Mouse (Mus musculus) hindbrain, embryonic 11.5 days (tissue): Measurements from ENCODE around the gene B9d1. TPM values are rescaled to one million over a fixed set of nuclear protein-coding genes. Genes with fewer than 3 reads are reported as not detected.

Source experiments
- ATAC-seq: fragments of 200-750 bp; cut with Nextera tagmentation; 2 replicates; pipeline ENCODE4 v1.8.0; 2017; ENCODE audit warnings: mild to moderate bottlenecking, moderate TSS enrichment, moderate library complexity; ENCODE audit not compliant: low FRiP score
- DNase-seq: peaks from one replicate; pipeline ENCODE4 v3.0.0-alpha.2; 2015; ENCODE audit warnings: low spot score
- H3K27ac ChIP-seq: fragments of 300-500 bp; sonication (generic); 2 replicates; pipeline ENCODE4 v1.5.1; 2014; ENCODE audit warnings: mild to moderate bottlenecking, low read depth, low read length
- H3K27me3 ChIP-seq: fragments of 300-500 bp; sonication (generic); 2 replicates; pipeline ENCODE4 v1.6.1; 2014; ENCODE audit warnings: mild to moderate bottlenecking, low read length, moderate library complexity, mixed read lengths; ENCODE audit not compliant: control insufficient read depth, insufficient read depth
- H3K36me3 ChIP-seq: fragments of 300-500 bp; sonication (generic); 2 replicates; pipeline ENCODE4 v1.6.1; 2014; ENCODE audit warnings: mild to moderate bottlenecking, low read length, moderate library complexity, mixed read lengths; ENCODE audit not compliant: control insufficient read depth, insufficient read depth
- H3K4me1 ChIP-seq: fragments of 300-500 bp; sonication (generic); replicated peaks from 2 replicates; pipeline ENCODE4 v1.6.1; 2014; ENCODE audit warnings: low read length, mixed read lengths; ENCODE audit not compliant: control insufficient read depth, insufficient read depth
- H3K4me2 ChIP-seq: fragments of 300-500 bp; sonication (generic); replicated peaks from 2 replicates; pipeline ENCODE4 v1.6.1; 2014; ENCODE audit warnings: mild to moderate bottlenecking, low read depth, low read length
- H3K4me3 ChIP-seq: fragments of 300-500 bp; sonication (generic); 2 replicates; pipeline ENCODE4 v1.5.1; 2014; ENCODE audit warnings: low read depth, low read length
- H3K9ac ChIP-seq: fragments of 300-500 bp; sonication (generic); 2 replicates; pipeline ENCODE4 v1.6.1; 2014; ENCODE audit warnings: low read depth, low read length
- H3K9me3 ChIP-seq: fragments of 300-500 bp; sonication (generic); 2 replicates; pipeline ENCODE4 v1.6.1; 2016; ENCODE audit warnings: low read length; ENCODE audit not compliant: control insufficient read depth
- WGBS: fragments of 180-500 bp; shearing (Covaris S2); extraction: QIAGEN DNeasy Blood & Tissue Kit; methylation state at CpG from one replicate; pipeline ENCODE4 v1.1.7; 2014; 5-methylcytosine and 5-hydroxymethylcytosine counted together
- polyA plus RNA-seq: library from polyadenylated mRNA; unstranded; fragments of >200 nt; fragmentation: Nextera tagmentation; extraction: Ambion mirVana; gene quantifications from 2 replicates; pipeline ENCODE4 v1.2.1, GENCODE M21; 2014

B9d1 gene
- polyA plus RNA-seq, 1 experiment from 2014 or later = 34.3 TPM

DNA sequence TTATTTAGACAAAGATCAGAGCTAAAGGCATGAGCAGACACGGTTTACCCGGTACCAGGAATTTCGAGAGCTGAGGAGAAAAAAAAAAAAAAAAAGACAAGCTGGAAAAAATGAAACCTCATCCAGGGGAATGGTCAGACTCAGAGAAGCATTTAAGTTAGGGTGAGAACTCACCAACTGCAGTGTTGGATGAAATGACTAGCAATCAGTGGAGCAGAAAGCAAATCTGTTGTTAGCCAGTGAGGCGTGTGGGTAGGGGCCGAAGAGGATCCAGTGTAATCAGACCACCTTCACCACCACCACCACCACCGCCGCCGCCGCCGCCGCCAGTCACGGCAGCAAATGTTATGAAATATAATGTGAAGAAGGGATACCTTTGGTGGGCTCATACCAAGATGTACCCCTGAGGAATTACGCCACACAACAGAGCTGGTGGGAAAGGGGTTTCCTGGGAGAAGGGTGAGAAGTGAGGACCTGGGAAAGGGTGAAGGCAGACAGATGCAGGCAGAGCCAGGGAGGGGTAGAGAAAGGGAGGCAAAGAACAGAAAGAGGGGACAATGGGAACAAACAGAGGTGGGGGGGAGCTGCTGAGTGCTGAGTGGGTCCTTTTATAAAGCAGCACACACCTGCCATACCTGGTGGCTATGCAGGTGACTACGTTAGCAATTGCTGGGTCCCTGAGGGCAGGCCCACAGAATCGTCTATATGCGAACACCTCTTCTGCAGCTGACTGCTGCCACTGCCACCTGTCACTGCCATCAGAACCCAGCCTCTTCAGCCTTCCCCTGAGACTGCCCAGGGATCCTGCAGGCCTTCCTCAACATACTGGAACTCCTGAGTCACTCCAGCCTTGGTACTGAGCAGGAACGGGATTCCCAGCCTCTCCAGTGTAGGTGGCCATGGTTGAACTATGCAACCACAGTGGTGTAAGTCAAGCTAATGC lies 27.1 kb upstream of the B9d1 start:
- DNase-seq = no peak
- no peak overlapping the region for H3K4me2 ChIP-seq
- H3K9ac ChIP-seq = no peak overlapping the region
- no peaks in the 10 kb centered on the region for H3K36me3 ChIP-seq
- no peaks in the 10 kb centered on the region for H3K9me3 ChIP-seq
- no peak overlapping the region for H3K4me3 ChIP-seq
- WGBS = 52% methylated on average over 17 of the region's 17 CpGs
- peaks cover 7% of the 10 kb centered on the region; the same call in 1 of the 2 replicates for H3K4me1 ChIP-seq
- no peak overlapping the region for H3K27ac ChIP-seq
- no peaks in the 10 kb centered on the region for H3K27me3 ChIP-seq
- no peak for ATAC-seq

DNA sequence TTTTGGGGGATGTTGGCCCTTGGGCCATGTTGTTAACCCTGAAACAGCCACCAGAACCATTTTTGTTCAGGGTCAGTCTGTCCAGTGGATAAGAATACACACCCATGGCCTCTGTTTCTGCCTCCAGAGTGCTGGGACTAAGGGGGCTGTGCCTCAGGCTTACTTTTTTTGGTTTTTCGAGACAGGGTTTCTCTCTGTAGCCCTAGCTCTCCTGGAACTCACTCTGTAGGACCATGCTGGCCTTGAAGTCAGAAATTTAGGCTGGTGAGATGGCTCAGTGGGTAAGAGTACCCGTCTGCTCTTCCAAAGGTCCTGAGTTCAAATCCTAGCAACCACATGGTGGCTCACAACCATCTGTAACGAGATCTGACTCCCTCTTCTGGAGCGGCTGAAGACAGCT lies 26.2 kb upstream of the B9d1 start:
- 85% methylated on average over 4 of the region's 4 CpGs for WGBS
- ATAC-seq = no peak

DNA sequence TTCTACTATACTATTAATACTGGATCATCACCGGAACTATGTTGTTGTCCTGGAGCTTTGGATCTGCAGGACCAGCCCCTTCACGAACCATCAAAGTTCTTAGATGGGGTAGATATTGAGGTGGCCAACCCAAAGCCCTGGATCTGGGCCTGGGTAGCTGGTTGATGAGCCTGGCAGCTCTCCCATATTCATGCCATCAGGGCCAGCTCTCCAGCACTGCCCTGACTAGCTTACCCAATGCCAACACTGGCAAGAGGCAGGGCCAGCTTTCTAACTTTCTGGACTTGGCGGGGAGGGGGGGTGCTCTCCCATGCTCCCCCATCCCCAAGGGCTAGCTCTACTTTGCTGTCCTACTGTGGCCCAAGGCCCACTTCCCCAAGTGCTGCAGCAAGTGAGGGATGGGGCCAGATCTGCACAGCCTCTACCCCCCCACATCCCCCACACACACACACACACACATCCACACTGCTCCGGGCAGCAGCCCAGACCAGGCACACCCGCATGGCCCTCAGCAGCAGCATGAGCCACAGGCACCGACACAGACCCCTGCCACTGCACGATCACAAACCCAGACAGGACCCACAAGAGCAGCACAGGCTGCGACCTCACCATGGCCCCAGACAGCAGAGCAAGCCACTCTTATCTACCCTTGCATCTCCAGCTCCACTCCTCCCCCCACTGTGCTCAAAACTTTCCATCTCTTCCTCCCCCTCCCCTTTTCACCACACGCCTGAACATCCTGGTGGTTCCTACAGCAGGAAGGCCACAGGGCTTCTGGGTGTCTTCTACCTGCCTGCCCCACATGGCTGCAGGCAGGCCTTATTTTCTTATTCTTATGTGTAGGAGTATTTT lies 23.5 kb upstream of the B9d1 start:
- Histone ChIP-seq H3K9me3 (no peaks in the 10 kb centered on the region), H3K4me1 (peaks cover 13% of the 10 kb centered on the region; the same call in 1 of the 2 replicates), H3K4me3 (no peak overlapping the region), H3K4me2 (no peak overlapping the region), H3K9ac (no peak overlapping the region), H3K27me3 (no peaks in the 10 kb centered on the region), H3K27ac (no peak overlapping the region), H3K36me3 (no peaks in the 10 kb centered on the region)
- ATAC-seq (no peak), DNase-seq (no peak)
- 69% methylated on average over 9 of the region's 9 CpGs for whole genome bisulfite sequencing

More for the DNA sequence above, 26.2 kb upstream of the B9d1 start:
- Histone ChIP-seq H3K27ac (no peak overlapping the region), H3K9me3 (no peaks in the 10 kb centered on the region), H3K27me3 (no peaks in the 10 kb centered on the region), H3K4me2 (no peak overlapping the region), H3K36me3 (no peaks in the 10 kb centered on the region), H3K9ac (no peak overlapping the region), H3K4me3 (no peak overlapping the region), H3K4me1 (peaks cover 7% of the 10 kb centered on the region; the same call in 1 of the 2 replicates)
- DNase-seq = no peak

DNA sequence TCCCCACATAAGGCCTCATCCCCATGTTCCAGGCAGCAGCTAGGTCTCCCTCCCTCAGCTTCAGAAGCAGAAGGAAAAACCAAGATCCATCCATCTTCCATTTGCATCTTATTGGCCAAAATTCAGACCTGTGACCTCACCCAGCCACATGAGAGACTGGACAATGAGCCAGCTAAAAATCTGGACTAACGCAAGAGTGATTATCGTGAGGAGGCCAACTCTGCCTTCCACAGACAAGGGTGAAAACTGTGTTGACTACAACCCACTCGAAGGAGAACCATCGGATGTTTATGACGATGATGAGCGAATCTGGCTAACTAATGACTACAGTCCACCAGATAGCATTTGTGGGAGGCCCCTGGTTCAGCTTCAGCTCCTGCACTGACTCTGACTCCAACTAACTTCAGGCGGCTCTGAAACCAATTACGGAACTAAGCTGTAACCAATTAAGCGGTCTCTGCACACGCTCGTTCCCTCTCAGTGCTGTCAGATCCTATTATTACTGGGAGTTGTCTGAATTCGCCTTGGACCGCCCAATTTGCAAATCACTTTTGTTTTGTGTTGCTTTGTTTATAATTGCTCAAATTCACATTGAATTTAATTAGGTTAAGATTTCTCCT lies 21.6 kb upstream of the B9d1 start:
- no peaks in the 10 kb centered on the region for H3K27me3 ChIP-seq
- no peak overlapping the region for H3K9ac ChIP-seq
- no peak for ATAC-seq
- peak overlapping the region; percentile 97; the same call in 1 of the 2 replicates for H3K27ac ChIP-seq
- no peak overlapping the region for H3K4me3 ChIP-seq
- WGBS = 72% methylated on average over 13 of the region's 13 CpGs
- no peak overlapping the region for H3K4me2 ChIP-seq
- peak; percentile 34 for DNase-seq
- H3K36me3 ChIP-seq = no peaks in the 10 kb centered on the region
- H3K4me1 ChIP-seq = peaks cover 6% of the 10 kb centered on the region; the same call in 1 of the 2 replicates
- no peaks in the 10 kb centered on the region for H3K9me3 ChIP-seq

DNA sequence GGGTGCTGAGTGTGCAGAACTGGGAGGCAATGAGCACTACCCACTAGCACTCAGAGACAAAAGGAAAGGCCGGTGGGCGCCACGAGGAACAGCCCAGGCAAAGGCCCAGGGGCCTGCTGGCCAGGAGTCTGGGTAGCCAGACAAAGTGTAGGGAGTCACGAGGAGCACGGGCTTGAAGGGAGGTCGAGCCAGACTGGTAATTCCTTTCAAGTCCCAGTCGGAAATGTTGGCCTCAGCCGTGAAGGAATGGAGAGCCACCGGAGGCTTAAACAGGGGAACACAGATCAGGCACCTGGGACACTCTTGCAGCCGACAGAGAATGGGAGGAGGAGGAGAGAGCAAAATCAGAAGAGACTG lies 20.7 kb upstream of the B9d1 start:
- H3K9ac ChIP-seq = peak overlapping the region; percentile 63
- no peak overlapping the region for H3K4me3 ChIP-seq
- WGBS = 11% methylated on average over 10 of the region's 10 CpGs
- H3K4me2 ChIP-seq = 0 out of 2 replicates have a peak overlapping the region, but pooled peaks have one; percentile 46
- peaks cover 6% of the 10 kb centered on the region; the same call in 1 of the 2 replicates for H3K4me1 ChIP-seq
- DNase-seq = no peak
- peak; percentile 38; the same call in 1 of the 2 replicates for ATAC-seq
- H3K36me3 ChIP-seq = no peaks in the 10 kb centered on the region
- peak overlapping the region; percentile 97 for H3K27ac ChIP-seq
- no peaks in the 10 kb centered on the region for H3K9me3 ChIP-seq
- no peaks in the 10 kb centered on the region for H3K27me3 ChIP-seq

DNA sequence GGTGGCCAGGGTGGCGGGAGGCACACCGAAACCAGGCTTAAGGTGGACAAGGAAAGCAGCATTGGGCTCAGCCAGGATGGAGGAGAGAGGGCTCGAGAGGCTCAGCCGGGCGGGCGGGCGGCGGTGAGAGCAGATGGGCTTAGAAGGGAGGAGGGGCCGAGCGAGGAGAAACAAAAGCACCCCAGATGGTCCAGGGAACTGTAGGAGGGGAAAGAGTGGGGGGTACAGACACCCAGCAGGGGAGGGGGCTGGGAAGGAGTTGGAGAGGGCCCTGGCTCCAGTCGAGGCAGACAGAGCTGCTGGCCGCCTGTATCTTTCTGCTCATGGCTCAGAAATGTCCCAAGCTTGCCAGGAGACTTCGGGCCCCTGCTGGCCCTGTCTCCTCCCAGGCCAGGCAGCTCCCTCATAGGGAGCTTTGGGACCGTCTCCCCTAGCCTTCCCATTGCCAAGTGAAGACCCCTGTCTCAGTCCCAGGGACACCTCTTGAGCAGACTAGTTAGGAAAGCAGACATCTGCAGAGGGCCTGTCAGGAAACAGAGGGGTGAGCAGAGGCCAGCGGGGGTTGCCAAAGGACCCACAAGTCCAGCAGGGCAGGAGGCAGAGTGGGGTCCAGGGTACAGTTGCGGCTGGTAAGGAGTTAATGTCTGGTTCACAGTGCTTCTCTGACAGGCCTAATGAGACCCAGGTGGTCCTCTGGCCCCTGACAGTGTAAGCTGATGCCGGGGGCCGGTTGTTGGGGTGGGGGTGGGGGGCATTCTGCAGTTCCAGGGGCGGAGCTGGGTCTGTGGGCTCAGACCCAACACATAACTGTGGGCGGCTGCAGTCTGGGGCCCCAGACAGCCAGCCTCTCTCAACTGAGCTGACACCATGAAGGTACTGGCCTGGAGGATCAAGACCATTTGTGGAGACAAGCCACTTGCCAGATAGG lies 20.1 kb upstream of the B9d1 start, which contains the start of gene Mfap4:
Gene Mfap4, plus strand, starts transcription at position 819 of the 928 bp plus-strand sequence.
- H3K4me1 ChIP-seq = peaks cover 6% of the 10 kb centered on the region; the same call in 1 of the 2 replicates

DNA sequence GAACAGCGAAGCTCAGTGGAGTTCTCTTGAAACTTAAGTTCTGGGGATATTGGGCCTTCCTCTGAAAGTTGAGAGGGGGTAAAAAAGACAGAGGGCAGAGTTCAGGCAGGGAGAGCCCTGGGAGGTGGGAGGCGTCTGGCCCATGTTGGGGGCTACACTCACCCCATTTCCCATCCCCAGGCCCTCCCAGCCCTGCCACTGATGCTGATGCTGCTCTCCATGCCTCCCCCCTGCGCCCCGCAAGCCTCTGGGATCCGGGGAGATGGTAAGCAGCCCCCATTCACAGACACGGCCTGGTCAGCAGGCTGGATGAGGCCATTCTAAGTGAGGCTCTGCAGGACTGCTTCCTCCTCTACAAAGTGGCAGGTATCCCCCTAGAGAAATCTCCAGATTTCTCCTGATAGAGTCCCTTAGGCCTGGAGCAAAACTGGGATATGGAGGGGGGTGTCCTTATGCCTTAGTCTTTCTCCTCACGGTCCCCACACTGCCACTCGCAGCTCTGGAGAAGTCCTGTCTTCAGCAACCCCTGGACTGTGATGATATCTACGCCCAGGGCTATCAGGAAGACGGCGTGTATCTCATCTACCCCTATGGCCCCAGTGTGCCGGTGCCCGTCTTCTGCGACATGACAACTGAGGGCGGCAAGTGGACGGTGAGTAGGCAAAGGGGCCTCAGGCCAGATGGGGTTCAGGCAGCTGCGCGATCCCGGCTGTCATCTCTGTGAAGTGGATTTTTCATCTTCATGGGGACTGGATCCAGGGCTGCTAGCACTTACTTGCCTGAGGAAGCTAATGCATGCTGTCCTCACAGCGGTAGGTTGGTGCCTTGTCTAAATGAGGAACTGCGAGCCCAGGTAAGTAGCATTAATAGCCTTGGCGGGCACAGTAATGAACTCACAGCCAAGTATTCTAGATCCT lies 19.1 kb upstream of the B9d1 start:
- ATAC-seq = 0 out of 2 replicates have a peak, but pooled peaks have one; percentile 21
- Histone ChIP-seq H3K4me1 (peaks cover 6% of the 10 kb centered on the region; the same call in 1 of the 2 replicates), H3K4me2 (peak overlapping the region; percentile 46), H3K9me3 (no peaks in the 10 kb centered on the region), H3K9ac (peak overlapping the region; percentile 63), H3K27ac (peak overlapping the region; percentile 97), H3K27me3 (no peaks in the 10 kb centered on the region), H3K36me3 (peaks cover 6% of the 10 kb centered on the region; the same call in 1 of the 2 replicates), H3K4me3 (peak overlapping the region; percentile 28)
- peak; percentile 22 for DNase-seq
- WGBS = 52% methylated on average over 22 of the region's 22 CpGs

More for the DNA sequence above, 20.1 kb upstream of the B9d1 start, which contains the start of gene Mfap4:
- Histone ChIP-seq H3K27me3 (no peaks in the 10 kb centered on the region), H3K9me3 (no peaks in the 10 kb centered on the region), H3K4me3 (peak within 1 kb of the TSS; percentile 28), H3K9ac (peak within 1 kb of the TSS; percentile 63), H3K36me3 (no peaks in the 10 kb centered on the region; the same call in 1 of the 2 replicates), H3K27ac (peak within 1 kb of the TSS; percentile 97), H3K4me2 (peak within 1 kb of the TSS; percentile 46)
- ATAC-seq (peak; percentile 86), DNase-seq (peak; percentile 77)
- 2% methylated on average over 20 of the region's 20 CpGs for WGBS
